Mouse (Mus musculus): ENCODE measurements around the gene Siae.
A peak's percentile ranks its signal among the peaks of the same experiment; 100 is the strongest.

Gene Siae

DNA sequence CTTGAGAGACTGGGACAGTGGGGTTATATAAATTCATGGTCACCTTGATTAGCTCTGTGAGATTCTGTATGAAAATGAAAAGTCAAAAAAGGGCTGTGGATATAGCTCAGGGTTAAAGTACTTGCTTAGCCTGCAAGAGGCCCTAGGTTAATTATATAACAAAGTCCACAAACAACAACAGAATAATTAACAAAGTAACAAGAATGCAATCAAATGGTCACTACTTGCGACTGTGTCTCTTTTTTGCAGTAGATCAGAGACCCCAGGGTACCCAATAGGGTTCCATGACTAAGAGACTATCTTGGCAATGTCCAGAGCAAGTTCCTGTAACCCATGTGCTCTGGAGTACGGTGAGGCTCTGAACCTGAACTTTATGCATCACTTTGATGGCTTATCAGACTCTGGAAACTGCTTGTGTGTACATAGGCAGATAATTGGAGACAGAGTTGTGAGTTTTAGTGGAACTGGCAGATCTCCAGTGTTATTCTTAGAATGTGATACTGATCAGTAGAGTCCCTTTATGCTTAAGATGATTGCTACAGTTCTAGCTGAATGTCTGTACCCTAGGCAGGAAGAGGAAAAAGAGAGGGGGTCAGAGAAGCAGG lies 13.8 kb downstream of the Siae start:
- no peak for DNase-seq (ENCODE audit: low spot score)

DNA sequence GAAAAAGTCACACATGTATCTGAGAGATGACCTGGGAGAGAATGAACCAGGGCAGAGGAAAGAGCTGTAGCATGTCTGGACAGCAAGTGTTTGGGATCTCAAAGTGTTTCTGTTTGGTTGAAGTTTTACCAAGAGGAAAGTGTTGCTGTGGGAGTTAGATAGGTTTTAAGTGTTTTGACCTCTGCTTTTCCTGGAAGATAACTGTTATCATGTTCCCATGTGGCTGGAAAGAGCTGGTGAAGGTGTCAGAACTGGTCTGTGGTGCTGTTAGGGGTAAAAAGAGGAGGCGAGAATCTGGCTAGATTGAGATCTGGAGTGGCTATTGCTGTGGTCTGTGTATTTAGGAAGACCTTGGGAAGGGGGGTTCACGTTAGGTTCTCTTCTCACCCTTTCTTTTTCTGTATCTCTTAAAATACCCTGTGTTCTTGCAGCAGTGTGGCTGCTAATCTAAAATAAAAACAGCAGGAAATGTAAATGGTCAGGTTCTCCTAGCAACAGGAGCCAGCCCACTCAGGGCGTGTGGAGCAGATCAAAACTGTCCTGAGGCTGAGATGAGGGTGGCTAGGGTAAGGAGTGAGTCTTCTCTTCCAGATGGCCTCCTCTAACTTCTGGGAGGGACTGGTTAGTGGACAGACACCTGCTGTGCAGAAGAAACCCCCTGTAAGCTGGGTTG lies 16.8 kb downstream of the Siae start:
- no peak for DNase-seq (ENCODE audit: low spot score)

DNA sequence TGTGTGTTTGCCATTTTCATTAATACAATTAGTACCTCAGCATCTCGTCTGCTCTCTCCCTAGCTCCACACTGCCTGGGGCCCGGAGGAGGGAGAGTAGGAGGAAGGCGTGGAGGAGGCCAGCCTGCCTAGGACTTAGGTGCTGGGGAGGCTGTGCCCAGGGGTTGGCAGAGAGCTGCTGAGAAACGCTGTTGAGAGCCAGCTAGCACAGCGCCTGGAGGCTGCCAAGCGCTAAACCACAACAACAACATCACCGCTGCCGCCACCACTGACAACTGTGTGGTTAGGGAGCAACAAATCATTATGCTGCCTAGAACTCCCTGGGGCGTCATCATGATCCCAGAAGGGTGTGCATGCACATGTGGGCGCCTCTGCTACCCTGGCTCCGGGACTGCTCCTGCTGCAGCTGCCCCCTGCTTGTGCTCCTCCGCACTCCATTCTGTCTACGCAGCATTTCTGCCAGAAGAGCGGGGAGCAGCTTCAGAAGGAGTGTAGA lies 21.0 kb downstream of the Siae start:
- peak; percentile 58 for DNase-seq (ENCODE audit: low spot score)

DNA sequence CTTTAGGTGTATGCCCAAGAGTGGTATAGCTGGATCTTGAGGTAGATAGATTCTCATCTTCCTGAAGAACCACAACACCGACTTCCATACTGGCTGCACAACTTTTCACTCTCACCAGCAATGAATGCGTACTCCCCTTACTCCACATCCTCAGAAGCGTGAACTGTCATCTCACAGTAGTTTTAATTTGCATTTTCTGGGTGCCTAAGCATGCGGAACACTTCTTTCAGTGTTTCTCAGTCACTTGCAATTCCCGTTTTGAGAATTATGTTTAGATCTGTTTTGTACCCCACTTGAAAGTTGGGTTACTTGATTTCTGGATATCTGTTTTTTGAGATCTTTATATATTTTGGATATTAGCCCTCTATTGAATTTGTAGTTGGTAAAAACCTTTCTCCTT lies 28.1 kb downstream of the Siae start:
- DNase-seq (ENCODE audit: low spot score): no peak

DNA sequence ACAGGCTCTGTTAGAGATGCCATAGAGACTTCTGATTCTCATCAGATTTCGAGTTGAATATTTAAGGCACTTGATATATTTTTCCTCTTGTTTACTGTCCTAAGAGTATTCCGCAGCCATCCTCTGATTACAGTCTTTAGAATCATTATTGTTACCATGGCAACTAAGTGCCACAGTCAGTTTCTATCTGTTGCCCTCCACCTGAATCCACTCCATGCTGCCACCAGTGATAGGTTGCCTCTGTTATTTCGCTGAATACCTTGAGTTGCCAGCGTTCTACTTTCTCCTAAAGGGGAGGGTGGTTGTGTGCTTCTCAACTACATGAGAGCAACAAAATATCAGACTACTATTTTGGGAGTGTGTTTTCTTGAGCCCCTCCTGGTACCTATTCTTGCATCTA lies 31.2 kb downstream of the Siae start:
- DNase-seq (ENCODE audit: low spot score): no peak

DNA sequence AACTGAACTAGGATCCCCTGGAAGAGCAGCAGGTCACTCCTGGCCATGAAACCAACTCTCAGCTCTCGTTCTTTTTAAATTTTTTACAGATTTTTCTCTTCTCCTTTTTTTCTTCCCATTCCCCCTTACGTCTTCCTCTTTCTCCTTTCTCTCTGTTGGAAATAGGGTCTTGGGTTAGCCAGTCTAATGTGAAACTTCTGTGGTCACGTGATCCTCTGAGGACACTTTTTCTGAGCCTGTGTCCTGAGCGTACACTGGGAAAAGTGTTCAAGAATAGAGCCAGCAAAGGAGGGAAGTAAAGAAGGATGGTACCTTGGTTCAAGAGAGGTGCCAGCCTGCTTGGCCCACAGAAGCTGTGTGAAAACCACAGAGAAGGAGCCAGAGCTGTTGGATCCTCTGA lies 34.9 kb downstream of the Siae start:
- no peak for DNase-seq (ENCODE audit: low spot score)

DNA sequence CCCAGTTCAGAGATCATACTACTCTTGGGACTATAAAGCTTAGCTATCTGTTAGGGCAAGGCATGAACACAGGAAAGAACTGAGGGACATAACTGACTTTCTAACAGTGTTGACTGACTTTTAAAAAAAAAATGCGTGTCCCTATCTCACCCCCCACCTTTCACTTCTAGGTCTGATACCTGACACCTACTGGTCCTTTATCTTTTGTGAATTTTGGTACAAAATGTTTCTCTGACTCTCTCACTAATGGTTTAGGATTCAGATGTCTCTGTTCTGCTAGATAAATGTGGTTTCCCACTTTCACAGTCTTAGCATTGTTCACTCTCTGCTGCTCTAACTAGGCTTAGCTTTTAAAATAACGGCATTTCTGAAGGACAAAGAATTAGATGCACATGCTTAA lies 36.5 kb downstream of the Siae start:
- no peak for DNase-seq (ENCODE audit: low spot score)

DNA sequence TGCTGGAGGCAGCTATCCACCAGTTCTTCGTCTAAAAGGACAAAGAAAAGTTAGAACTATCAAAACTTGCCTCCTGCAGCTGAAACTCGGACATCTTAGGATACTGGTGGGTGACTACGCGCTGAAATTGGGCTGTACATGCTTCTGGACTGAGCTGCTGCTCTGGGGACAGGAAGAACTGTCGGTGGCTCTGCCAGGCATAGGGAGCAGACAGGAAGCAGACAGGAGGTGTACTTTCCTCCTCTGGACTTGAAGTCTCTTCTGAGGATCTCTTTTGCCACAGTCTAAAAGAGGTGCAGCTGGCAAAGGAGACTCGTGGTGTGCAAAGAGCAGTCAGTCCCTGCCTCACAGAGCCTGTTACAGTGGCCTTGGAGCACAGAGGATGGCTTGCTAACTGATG lies 37.1 kb downstream of the Siae start:
- no peak for DNase-seq (ENCODE audit: low spot score)

DNA sequence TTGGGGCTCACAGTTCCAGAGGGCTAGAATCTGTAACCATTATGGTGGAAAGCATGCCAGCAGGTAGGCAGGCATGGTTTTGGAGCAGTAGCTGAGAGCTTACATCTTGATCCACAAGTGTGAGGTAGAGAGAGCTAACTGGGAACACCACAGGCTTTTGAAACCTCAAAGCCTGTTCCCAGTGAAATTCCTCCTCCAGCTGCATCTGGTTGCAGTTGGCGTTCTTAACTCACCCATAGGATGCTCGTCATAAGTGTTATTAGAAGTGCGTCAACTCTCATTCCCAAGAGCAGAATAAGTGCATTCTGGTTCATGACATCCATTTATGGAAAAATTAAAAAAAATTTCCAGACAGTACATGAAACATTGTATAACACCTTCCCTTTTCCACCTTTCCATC lies 38.2 kb downstream of the Siae start:
- DNase-seq (ENCODE audit: low spot score): no peak

DNA sequence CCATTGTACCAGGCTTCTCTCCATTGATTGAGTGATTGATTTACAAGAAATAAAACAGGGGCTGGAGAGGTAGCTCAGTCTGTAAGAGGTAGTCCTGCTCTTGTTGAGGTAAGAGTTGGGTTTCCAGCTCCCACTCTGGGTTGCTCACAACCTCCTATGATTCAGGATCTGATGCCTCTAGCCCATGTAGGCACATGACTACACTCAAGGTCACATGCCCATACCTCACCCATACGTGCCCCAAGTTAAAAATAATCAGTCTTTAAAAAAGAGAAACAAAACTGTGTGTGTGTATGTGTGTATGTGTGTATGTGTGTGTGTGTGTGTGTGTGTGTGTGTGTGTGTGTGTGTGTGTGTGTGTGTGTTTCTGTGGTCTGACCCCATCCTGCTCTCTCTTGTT lies 40.1 kb downstream of the Siae start:
- DNase-seq (ENCODE audit: low spot score): no peak

DNA sequence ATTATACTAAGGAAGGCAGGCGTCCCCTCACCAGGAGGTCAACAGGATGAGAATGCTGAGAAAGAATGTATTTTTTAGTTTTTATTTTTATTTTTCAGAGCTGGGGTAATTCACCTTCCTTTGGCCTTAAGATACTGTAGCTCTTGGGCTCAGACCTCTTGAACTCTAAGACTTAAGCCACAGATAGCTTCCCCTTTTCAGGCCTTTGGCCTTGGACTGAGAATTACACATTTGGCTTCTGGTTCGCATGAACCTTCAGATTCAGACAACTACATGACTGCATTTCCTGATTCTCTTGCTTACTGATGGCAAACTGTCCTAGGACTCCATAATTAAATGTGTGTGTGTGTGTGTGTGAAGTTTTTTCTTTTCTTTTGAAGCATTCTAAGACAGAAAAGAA lies 43.1 kb downstream of the Siae start:
- DNase-seq (ENCODE audit: low spot score): no peak

DNA sequence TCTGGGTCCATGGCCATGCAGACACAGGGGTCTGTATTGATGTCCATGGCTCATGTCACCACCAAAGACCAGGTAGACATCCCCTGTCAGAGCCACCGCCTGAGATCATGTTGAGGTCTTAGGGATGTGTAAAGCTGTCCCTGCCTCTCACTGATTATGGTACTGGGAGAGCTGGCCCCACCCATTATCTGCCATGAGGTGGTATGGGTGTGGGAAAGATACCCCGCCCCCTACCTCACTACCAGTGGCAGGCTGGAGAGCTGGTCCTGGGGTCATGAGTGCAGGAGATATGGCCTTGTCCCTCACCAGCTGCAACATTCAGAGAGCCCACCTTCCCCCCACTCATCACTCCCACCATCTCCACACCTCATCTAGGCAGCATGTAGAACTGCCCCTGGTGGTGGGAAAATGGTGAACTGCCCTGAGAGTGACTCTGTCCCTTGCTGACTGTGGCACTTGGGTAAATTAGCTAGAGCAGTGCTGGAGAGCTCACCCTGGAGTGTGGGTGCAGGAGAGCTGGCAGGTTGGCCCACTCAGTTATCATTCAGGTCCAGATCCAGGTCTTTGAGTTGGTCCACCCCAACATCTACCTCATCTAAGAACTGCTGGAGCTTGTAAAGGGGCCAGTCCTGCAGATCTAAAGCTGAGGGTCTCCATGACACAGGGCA lies 45.2 kb downstream of the Siae start:
- no peak for DNase-seq (ENCODE audit: low spot score)

DNA sequence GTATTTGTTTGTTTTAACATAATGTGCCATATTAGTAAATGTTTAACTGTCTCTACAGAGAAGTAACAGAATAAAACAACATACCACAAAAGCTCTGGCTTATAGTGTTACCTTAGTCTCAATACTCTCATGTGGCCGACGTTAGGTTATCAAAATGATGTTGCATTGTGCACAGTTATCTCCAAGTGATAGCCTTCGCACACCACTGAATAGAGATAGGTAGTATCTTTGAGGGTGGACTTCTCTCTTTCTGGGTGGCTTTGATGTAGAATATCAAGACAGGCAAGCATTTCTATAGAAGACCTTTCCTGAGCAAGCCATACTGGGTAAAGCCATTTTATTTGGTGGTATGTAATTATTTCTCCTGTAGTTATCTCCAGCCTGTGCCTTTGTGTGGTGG lies 49.6 kb downstream of the Siae start:
- no peak for DNase-seq (ENCODE audit: low spot score)

DNA sequence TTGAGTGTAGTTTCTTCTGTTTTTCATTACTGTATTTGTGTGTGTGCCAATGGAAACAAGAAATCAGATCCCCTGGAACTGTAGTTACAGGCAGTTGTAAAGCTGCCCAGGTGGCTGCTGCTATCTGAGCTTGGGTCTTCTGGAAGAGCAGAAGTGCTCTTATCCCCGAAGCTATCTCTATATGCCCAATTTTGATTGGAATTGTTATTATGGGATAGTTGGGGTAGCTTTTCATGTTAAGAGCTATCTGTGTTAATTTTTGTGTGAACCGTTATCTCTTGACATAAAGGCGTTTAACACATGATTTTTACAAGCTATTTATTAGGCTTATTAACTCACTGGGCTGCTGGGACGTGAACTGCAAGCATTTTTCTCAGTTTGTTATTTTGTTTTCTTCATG lies 54.1 kb downstream of the Siae start:
- no peak for DNase-seq (ENCODE audit: low spot score)

DNA sequence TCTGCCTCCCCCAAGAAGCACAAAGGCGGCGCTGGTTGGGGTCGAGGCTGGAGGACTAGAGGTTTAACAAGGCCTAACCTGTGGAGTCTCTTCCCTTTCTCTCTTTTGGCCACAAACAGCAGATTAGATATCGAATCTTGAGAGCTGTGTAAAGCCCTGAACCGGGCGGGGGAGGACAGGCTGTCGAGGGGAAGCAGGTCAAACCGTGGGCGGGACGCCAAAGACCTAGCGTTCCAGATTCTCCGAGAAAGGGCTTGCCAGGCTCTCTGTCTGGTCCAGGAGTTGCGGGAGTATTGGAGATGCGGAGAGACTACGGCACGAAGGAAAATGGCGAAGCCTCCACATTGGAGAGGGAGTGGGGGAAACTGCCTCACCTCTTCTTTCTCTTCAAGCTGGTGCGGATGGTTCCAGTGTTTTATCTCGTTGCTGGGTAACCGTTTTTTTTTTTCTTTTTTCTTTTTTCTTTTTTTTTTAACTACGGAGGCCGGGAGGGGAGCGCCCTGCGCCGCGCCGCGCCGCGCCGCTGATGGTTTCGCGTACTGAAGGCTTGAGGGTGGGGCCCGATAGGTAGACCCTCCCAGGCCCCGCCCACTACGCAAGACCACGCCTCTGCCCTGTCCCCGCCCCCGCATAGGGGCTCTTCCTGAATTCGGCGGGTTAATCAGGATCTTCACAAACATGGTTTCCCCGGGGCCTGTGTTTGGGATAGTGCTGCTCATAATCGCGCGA lies 57.8 kb downstream of the Siae start, which contains the start of gene Spa17:
Spa17 (minus strand) TSS at position 541 of the 729 bp plus-strand sequence.
- DNase-seq (ENCODE audit: low spot score): peak; percentile 83

DNA sequence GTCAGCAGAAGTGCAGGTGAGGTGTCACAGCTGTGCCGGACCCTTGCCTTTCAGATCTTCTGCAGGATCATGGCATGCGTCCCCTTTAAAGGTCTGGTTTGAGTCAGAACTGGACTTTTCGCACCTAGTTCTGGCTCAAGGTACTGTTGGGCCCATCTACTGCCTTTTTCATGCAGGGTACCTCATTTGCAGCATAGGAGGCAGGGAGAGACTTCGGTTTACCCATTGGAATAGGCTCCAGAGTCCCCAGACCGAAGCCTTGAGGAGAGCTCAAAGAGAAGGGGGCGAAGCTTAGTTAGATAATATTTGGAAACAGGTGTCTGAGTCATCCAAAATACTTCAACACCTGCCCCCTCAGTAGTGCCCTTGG lies 58.4 kb downstream of the Siae start:
- no peak for DNase-seq (ENCODE audit: low spot score)

DNA sequence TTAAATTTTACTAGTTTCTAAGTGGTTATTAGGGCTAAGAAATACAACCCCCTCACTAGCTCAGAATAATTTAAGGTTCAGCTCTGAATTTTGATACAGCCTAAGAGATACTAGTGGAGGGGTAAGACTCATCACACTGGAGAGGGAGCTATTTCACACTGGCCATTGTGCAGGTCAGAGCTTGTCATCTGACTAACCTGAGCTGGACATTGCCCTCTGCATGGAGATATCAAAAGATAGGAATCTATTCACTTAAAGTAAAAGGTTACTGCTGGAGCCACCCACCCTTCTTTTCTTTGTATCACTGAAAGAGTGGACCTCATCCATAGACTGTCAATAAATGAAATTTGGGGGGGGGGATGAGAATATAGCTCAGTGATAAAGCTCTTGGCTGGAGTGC lies 58.8 kb downstream of the Siae start:
- DNase-seq (ENCODE audit: low spot score): no peak

DNA sequence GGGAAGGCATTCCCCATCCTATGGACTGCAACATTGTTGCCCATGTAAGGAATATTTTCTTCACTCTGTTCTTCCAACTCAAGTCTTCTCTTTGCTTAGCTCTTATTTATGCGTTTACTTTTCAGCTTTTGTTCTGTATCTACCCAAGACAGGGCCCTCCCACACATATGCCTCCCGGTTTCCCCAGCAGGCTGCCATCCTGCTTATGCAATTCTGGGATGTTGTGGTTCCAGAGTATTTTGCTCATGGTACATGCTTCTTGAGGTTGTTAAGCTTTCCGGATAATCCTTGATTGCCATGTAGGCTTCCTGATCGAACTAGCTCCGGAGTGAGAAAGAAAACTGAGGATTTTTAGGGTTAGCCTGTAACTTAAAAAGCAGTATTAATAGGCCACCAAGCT lies 59.7 kb downstream of the Siae start:
- DNase-seq (ENCODE audit: low spot score): no peak

DNA sequence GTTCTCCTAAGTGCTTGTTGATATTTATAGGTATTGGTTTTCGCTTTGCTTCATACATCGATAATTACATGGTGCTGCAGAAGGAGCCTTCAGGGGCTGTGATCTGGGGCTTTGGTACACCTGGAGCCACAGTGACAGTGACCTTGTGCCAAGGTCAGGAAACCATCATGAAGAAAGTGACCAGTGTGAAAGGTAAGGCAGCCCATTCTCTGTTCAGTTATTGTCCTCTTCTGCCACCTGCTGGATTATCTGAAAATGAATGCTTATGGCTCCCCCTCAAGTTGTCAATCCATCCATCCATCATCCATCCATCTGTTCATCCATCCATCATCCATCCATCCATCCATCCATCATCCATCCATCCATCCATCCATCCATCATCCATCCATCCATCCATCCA lies 61.3 kb downstream of the Siae start:
- DNase-seq (ENCODE audit: low spot score): no peak

DNA sequence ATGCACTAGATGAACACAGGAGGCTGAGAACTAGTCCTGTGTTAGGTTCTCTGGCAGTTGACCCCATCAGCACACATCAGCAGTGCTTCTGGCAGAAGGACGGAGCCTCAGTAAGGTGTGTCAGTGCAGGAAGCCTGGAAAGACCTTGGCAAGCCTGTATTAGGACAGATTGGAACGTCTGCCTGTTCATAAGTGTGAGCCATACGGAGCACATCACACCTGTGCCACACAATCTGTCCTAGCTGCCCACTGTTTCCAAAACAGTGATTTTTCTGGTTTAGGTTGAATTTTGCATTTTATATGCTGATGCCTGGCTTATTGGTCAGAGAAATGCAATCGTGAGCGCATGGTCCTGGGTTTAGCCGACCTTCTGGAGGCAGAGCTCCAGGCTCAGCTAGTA lies 65.8 kb downstream of the Siae start:
- DNase-seq (ENCODE audit: low spot score): no peak

DNA sequence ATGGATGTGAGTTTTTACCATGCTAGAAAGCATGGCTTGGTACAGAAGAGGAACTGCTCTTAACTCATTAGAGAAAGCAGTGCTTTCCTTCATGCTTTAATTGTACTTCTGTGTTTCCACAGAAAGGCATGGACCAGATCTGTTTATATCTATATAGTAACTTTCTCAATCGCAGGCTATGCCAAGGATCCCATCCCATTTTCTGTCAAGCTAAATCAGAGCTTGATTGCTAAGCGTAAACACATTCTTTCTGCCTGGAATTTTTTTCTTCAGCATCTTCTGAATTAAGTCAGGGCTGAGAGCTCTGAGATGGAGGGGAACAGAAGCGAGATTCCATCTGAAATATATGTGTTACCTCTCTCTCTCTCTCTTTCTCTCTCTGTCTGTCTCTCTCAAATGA lies 68.5 kb downstream of the Siae start:
- no peak for DNase-seq (ENCODE audit: low spot score)

DNA sequence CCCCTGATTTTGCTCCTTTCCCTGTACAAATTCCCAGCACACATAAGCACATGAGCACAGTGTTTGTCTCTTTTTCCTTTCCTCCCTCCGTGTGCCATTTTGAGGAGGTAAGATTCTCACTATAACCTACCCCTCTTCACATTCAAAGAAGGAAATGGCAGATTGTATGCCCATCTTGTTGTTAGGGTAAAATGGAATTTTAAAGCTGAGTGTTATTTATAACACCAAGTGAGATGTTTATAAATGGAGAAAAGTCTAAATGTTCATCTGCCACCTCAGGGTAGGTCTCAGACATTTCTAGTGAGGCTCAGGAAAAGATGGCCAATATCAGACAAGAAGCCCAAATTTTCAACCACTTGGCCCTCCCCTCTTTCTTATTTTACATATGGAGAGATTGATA lies 69.0 kb downstream of the Siae start:
- no peak for DNase-seq (ENCODE audit: low spot score)

DNA sequence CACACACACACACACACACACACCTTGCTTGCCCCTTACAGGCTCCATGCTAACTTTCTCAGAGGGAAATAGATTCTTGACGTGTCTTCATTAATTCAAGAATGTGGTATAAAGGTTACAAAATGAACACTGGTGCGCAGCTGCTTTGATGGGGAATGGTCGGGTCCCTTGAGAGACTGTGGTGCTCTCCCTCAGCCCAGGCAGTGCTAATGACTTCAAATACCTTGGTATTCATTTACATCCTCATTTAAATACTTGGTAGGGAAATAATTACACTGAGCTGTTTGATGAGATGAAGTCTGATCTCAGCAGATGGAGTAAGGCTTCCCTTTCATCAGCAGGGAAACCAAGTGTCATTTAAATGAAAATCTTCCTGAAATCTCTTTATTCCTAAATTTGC lies 69.6 kb downstream of the Siae start:
- no peak for DNase-seq (ENCODE audit: low spot score)

All from left cerebral cortex, adult 11 months (tissue).